Comparison of ENCODE assay signal across 8 mouse cellular contexts in the genomic region with DNA sequence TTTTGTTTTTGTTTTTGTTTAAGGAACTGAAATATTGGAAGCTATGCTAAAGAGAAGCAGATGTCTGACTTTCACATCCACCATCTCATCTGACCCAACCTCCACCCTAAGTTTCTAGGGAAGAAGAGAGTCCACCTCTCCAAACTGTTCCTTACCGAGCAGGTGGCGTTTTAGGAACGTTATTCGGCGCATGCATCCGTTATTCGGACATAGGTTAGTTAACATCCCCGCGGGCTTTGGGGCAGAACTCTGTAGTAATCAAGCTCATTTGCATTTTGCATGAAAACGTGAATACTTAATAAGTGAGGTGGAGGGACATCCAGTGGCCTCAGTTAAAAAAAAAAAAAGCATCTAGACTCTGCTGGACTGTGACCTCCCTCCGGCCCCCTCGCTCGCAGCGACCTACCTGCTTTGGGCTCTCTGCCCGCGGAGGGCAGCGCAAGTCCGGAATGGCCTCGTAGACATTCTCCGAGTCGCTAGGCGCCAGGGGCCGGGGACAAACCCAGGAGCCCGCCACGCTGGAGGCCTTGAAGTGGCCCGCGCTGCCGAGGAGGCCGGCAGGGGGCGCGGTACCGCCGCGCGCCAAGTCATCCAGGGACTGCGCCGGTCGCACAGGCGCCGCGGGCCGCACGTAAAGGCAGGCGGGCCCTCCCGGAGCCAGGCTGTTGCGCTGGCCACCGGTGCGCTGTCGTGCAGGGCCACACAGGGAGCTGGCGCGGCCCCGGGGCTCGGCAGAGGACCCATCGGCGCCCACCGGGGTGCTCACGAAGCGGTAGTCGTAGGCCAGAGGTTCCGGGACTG. TPM values are rescaled to one million over a fixed set of nuclear protein-coding genes. Genes with fewer than 3 reads are reported as not detected.
DNase-seq lines count a peak whose midpoint lies in the region; ATAC-seq and TF ChIP-seq lines count a peak whose summit lies in the region.

No protein-coding gene starts in this region.

- H3K4me1 ChIP-seq in hindbrain, postnatal 0 days (ENCODE audit: insufficient read depth, low read length), result peaks cover 13% of the 10 kb centered on the region; the same call in 1 of the 2 replicates

- H3K36me3 ChIP-seq in hindbrain, postnatal 0 days (ENCODE audit: insufficient read depth, low read length), result no peaks in the 10 kb centered on the region

- peak overlapping the region; percentile 37; the same call in 1 of the 2 replicates for H3K9ac ChIP-seq in hindbrain, postnatal 0 days (replicated peaks; ENCODE audit: low read length)

- H3K4me2 ChIP-seq in hindbrain, postnatal 0 days (ENCODE audit: low read depth, low read length), result peak overlapping the region; percentile 71

- peak; percentile 89 to 91 for DNase-seq in cerebellum, postnatal 25 days
- peak; percentile 67 to 81 for DNase-seq in gastrocnemius, adult 8-10 months (ENCODE audit: low spot score in 2 of 2)
- peak; percentile 85 for DNase-seq in hindbrain, postnatal 0 days (ENCODE audit: low spot score)
- DNase-seq in left cerebral cortex, postnatal 14 days (ENCODE audit: low spot score in 2 of 2), result peak; percentile 75 to 85
- peak; percentile 80 for DNase-seq in right cerebral cortex, postnatal 14 days
- DNase-seq in urinary bladder, postnatal 4 days (ENCODE audit: low spot score in 2 of 2), result peak; percentile 82 to 85

- intact Hi-C loops in left cerebral cortex, postnatal 14 days (cut with DNase I), result loop anchor here (5.0 to 10.0 kb wide), 3 partner anchors 37 to 197 kb away; no protein-coding TSS in a partner anchor

- WGBS in hindbrain, postnatal 0 days, result 1% methylated on average over 60 of the region's 60 CpGs

- H3K4me3 ChIP-seq in hindbrain, postnatal 0 days (ENCODE audit: low read length), result peak overlapping the region; percentile 42

- peak; percentile 60 for ATAC-seq in activated CD4-positive, CD25-positive, alpha-beta regulatory T cell, adult 4 months
- ATAC-seq in hindbrain, postnatal 0 days, result peak; percentile 65
- ATAC-seq in megakaryocyte progenitor cell, adult 5-6 weeks (replicated peaks; ENCODE audit: poor library complexity), result peak; percentile 66

- peaks cover 15% of the 10 kb centered on the region for H3K27me3 ChIP-seq in hindbrain, postnatal 0 days (ENCODE audit: insufficient read depth, low read length)

- peak; percentile 50 for TF ChIP-seq CTCF in hindbrain, postnatal 0 days (IDR thresholded peaks at IDR 0.05; ENCODE audit: low read depth)

- no peaks in the 10 kb centered on the region for H3K9me3 ChIP-seq in hindbrain, postnatal 0 days (ENCODE audit: low read length)

- no peak overlapping the region for H3K27ac ChIP-seq in hindbrain, postnatal 0 days

RNA-seq across cellular contexts. Expression of gene Arhgap27, which starts 3.5 kb away (rescaled TPM):
- 10 to 100 TPM; 25.5 to 33.2 TPM for polyA plus RNA-seq in activated CD4-positive, CD25-positive, alpha-beta regulatory T cell, adult 4 months (2017; shearing (Covaris generic))
- 1 to 10 TPM; 2.5 to 4.7 (median 4.4) TPM for total RNA-seq in gastrocnemius, adult 8-10 months (2022)
- total RNA-seq in hindbrain, postnatal 0 days (2014; rRNA removed), result 7.7 and 12.2 TPM in 2 replicates
- polyA plus RNA-seq in hindbrain, postnatal 0 days (2015; fragmentation: Nextera tagmentation; extraction: Ambion mirVana), result 5.5 and 5.9 TPM in 2 replicates
- total RNA-seq in left cerebral cortex, postnatal 14 days (2021), result 10 to 100 TPM; 10.8 to 12.4 TPM
- total RNA-seq in megakaryocyte progenitor cell, adult 5-6 weeks (2015), result 10.8 and 14.2 TPM in 2 replicates
- 11.2 and 11.5 TPM in 2 replicates for total RNA-seq in megakaryocyte progenitor cell, adult 5-6 weeks (2017)

RNA-seq across cellular contexts. Expression of gene Plekhm1, which starts 52.4 kb away (rescaled TPM):
- 1 to 10 TPM; 7.0 to 9.3 TPM for polyA plus RNA-seq in activated CD4-positive, CD25-positive, alpha-beta regulatory T cell, adult 4 months (2017; shearing (Covaris generic))
- 10 to 100 TPM; 14.1 to 16.4 (median 15.1) TPM for total RNA-seq in gastrocnemius, adult 8-10 months (2022)
- 8.2 and 9.4 TPM in 2 replicates for total RNA-seq in hindbrain, postnatal 0 days (2014; rRNA removed)
- polyA plus RNA-seq in hindbrain, postnatal 0 days (2015; fragmentation: Nextera tagmentation; extraction: Ambion mirVana), result 4.9 and 6.3 TPM in 2 replicates
- total RNA-seq in left cerebral cortex, postnatal 14 days (2021), result 10 to 100 TPM; 15.5 to 16.9 TPM
- total RNA-seq in megakaryocyte progenitor cell, adult 5-6 weeks (2015), result 12.1 and 12.5 TPM in 2 replicates
- 2.9 and 3.9 TPM in 2 replicates for total RNA-seq in megakaryocyte progenitor cell, adult 5-6 weeks (2017)
